Mouse (Mus musculus): ENCODE measurements around the gene Foxn3.

DNA sequence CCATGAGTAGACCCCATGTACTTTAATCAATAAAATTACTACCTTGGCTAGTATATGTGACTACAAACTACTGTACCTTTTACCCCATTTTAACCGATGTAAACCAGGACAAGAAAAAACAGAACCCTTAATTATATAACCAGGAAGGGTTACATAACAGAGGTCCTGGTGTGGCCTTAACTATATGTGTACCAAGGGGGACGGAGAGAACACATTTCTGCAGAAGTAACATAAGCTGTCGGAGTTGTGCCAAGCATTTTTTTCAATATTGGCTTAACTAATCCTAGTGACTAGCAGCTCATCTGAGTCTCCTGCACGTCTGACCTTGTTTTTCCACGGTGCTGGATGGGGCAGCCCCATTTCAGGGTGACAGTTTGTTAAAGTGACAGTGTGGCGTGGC lies 315.4 kb downstream of the Foxn3 start:
- TF ChIP-seq CTCF (IDR thresholded peaks at IDR 0.05; ENCODE audit: insufficient read depth, low read depth, low read length): no peak
- no peak for TF ChIP-seq POLR2A (IDR thresholded peaks at IDR 0.05; ENCODE audit: insufficient read depth, low read depth, low read length)

Data from olfactory bulb, adult 2 months (tissue).